Mouse (Mus musculus) megakaryocyte, embryonic 14.5 days (primary cell): ENCODE results near the gene Gsn.

ENCODE experiments used
- FLI1 ChIP-seq: IDR thresholded peaks from 2 replicates; pipeline ENCODE4 v1.6.1; 2012; ENCODE audit warnings: low read length, inconsistent platforms, mixed read lengths
- GATA1 ChIP-seq: IDR thresholded peaks from 3 replicates; pipeline ENCODE4 v1.6.1; 2012; ENCODE audit warnings: mixed read lengths, low read length, inconsistent platforms, borderline replicate concordance

DNA sequence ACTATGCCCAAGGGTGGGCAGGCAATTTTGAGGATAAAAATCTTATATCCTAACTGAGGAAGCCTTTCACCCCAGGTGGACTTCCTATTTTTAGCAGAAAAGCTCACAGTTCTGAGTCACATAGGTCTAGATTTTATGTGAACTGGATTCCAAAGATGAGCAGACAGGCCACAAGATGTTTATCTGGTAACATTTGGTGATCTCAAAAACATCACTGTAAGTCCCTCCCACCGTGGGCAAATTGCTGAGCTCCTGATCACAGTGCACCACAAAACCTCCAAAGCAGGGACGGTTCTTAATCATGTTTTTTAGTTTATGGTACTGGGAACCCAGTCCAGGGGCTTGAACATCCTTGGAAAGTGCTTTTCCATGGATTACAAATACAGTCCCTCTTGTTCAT, 72.9 kb downstream of the Gsn start:
- TF ChIP-seq GATA1: no peak
- TF ChIP-seq FLI1: no peak
